Mouse (Mus musculus) spleen, adult 18-20 months (tissue): ENCODE data around the gene Pgm3.

Experiments used
- DNase-seq, 2 experiments: peaks; one replicate each; pipeline ENCODE4 v3.0.0; 2022; ENCODE audit warnings: mixed read lengths in 2 of 2

Gene Pgm3

DNA sequence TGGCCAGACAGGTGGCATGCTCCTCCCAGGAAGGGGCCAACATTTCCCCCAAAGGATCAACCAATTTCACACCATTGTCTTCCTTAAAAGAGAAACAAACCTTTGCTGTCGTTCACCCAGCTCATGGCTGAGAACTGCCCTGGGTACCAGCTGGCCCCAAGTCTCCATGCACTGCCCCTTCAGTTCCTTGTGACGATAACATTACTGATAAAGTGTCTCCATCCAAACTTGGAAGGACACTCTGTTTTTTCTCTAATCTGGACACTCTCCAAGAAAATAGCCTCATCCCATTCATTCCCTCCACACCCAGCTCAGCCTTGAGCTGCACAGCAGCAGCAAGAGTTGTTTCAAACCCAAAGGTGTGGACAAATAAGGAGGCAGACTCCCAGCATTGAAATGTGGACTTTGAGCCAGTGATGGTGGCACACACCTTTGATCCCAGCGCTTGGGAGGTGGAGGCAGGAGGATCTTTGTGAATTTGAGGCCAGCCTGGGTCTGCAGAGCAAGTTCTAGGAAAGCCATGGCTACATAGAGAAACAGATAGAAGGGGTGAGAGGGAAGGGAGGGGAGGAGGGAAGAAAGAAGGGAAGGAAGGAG is 2.2 kb downstream of the Pgm3 start:
- DNase-seq: no peak

DNA sequence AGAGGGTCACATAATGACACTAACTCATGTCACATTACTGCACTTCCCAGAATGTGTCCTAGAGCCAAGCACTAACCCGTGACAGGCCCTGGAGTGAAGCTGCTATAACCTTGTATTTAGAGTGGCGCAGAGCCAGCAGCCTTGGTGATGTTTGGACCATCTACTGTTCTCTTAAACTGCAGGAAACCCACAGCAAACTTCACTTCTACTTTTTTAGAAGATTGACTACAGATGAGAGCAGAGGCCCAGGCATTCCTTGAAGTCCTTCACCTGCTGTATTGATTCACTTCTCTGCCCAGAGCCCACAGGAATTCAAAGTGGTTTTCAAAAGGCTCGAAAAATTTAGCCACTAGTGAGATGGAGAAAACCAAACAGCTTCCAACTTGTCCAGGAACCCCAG is 11.1 kb downstream of the Pgm3 start:
- DNase-seq: no peak

DNA sequence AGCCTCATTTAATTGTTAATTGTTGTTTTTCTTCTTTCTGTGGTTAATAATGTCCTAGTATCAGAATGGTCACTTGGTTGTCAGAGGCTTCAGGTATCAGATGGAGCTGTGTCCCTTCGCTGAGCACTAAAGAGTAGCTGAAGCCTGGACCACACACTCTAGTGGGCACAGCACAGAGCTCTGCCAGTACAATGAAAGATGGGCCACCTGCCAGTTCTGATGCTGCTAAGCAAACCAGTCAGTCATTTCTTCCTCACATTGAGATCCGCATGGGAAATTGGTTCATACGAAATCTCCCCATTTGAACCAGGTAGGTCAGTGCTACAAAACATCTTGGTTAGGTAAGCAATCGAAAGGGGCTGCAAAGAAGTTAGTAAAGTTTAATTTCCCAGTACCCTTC is 17.0 kb downstream of the Pgm3 start:
- no peak for DNase-seq

DNA sequence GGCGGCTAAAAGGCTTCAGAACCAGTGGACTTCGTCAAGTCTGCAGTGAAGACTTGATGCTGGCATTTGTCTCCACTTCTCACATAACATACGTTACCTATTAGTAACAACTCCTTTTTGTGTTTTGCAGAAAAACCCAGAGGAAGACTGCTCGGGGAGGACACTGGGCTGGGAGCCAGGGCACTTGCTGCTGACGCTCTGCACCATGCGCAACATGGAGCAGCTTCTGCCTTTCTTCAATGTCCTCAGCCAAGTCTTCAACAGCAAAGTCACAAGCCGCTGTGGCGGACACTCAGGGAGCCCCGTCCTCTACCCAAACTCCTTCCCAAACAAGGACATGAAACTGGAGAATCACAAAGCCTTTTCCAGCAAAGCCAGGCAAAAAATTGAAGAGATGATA is 17.8 kb downstream of the Pgm3 start:
- no peak for DNase-seq

GRCm38 (mm10) chr9:86550717-86551116 is 20.9 kb downstream of the Pgm3 start:
- no peak for DNase-seq

DNA sequence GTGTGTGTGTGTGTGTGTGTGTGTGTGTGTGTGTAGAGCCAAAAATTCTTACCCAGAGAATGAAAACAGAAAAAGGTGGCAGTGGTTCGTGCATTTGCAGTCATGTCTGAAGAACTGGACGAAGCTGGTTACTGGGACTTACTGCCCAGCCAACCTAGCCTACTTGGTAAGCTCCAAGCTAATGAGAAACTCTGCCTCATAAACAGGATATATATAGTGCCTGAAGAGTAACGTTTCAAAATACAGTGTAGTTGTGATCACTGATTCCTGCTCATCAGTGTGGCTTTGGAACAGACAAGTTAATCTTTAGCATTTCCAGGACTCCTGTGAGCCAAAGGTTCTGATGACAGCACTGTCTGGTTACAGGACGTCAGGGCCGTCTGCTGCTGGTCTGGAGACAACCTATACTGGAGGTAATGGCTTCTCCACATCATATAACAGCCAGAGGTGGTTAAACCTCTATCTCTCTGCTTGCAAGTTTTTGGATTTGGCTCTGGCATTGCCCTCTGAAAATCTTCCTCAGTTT is 21.9 kb downstream of the Pgm3 start:
- DNase-seq: no peak

GRCm38 (mm10) chr9:86544559-86544958 is 27.1 kb downstream of the Pgm3 start:
- no peak for DNase-seq

GRCm38 (mm10) chr9:86543451-86543850 is 28.2 kb downstream of the Pgm3 start:
- no peak for DNase-seq

- no peak for DNase-seq
Measured at GRCm38 (mm10) chr9:86534071-86534470, 37.6 kb downstream of the Pgm3 start.

GRCm38 (mm10) chr9:86525600-86525999 is 46.0 kb downstream of the Pgm3 start:
- DNase-seq: no peak

DNA sequence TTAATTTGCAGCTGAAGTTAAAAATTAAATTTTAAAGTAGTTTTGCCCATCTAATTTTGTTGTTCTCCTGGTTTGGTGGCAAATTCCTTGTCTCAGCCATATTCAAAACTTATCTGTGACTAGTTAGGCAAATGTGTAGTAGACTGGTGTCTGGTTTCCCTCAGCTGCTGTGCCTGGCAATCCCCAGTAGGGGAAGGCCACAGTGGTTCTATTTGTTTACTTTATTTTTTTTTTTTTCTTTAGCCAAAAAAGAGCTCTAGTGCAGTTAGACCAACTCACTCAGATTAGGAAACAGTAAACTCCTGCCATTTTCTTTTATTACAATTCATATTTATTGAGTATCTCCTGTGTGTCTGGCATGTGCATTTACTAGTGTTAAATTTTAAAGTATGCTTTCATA is 49.3 kb downstream of the Pgm3 start:
- DNase-seq: no peak

GRCm38 (mm10) chr9:86514798-86515197 is 56.8 kb downstream of the Pgm3 start:
- DNase-seq: no peak

- no peak for DNase-seq
Measured at GRCm38 (mm10) chr9:86514390-86514789, 57.3 kb downstream of the Pgm3 start.

- no peak for DNase-seq
Measured at GRCm38 (mm10) chr9:86513733-86514132, 57.9 kb downstream of the Pgm3 start.

- DNase-seq: no peak
Measured at GRCm38 (mm10) chr9:86507437-86507836, 64.2 kb downstream of the Pgm3 start.
